Mouse (Mus musculus) liver, adult 2 months (tissue): ENCODE measurements around the gene Hps3. TPM values are rescaled to one million over a fixed set of nuclear protein-coding genes. Genes with fewer than 3 reads are reported as not detected.
A peak's percentile ranks its signal among the peaks of the same experiment; 100 is the strongest.

Source experiments
- DNase-seq: peaks from one replicate; pipeline ENCODE4 v3.0.0-alpha.2; 2011; ENCODE audit warnings: low read depth, low spot score; ENCODE audit errors: extremely low read depth
- H3K27ac ChIP-seq: fragments of 200-500 bp; replicated peaks from 2 replicates; pipeline ENCODE4 v1.5.1; 2012; ENCODE audit warnings: low read depth, mild to moderate bottlenecking, control low read depth, inconsistent platforms, low read length; ENCODE audit not compliant: insufficient read depth
- H3K27me3 ChIP-seq: fragments of 200-500 bp; 2 replicates; pipeline ENCODE4 v1.6.1; 2012; ENCODE audit warnings: mild to moderate bottlenecking, moderate library complexity, low read length, inconsistent platforms; ENCODE audit not compliant: control insufficient read depth, insufficient read depth
- H3K36me3 ChIP-seq: fragments of 200-500 bp; 2 replicates; pipeline ENCODE4 v1.6.1; 2012; ENCODE audit warnings: low read length, inconsistent platforms; ENCODE audit not compliant: control insufficient read depth, insufficient read depth
- H3K4me1 ChIP-seq: fragments of 200-500 bp; 2 replicates; pipeline ENCODE4 v1.6.1; 2011; ENCODE audit warnings: low read length; ENCODE audit not compliant: control insufficient read depth, insufficient read depth
- H3K4me3 ChIP-seq: fragments of 200-500 bp; 2 replicates; pipeline ENCODE4 v1.5.1; 2011; ENCODE audit warnings: low read depth, mild to moderate bottlenecking, control low read depth, low read length, moderate library complexity; ENCODE audit not compliant: insufficient read depth
- H3K79me2 ChIP-seq: fragments of 200-500 bp; 2 replicates; pipeline ENCODE4 v1.6.1; 2012; ENCODE audit warnings: inconsistent platforms, mild to moderate bottlenecking, low read length, moderate library complexity; ENCODE audit not compliant: control insufficient read depth, insufficient read depth
- H3K9ac ChIP-seq: fragments of 200-500 bp; 2 replicates; pipeline ENCODE4 v1.6.1; 2012; ENCODE audit warnings: low read depth, mild to moderate bottlenecking, control low read depth, inconsistent platforms, low read length
- CTCF ChIP-seq: fragments of 200-500 bp; IDR thresholded peaks from 2 replicates; pipeline ENCODE4 v1.5.1; 2011; ENCODE audit warnings: low read depth, low read length, control low read depth
- POLR2A ChIP-seq: fragments of 200-500 bp; IDR thresholded peaks from 2 replicates; pipeline ENCODE4 v1.6.1; 2011; ENCODE audit warnings: low read length, control low read depth; ENCODE audit not compliant: insufficient read depth; ENCODE audit errors: extremely low read depth
- WGBS: fragments of 180-500 bp; shearing (Covaris S2); methylation state at CpG from one replicate; pipeline ENCODE4 v1.1.7; 2018; 5-methylcytosine and 5-hydroxymethylcytosine counted together
- polyA plus RNA-seq: library from polyadenylated mRNA; depleted of rRNA; stranded (reverse); fragments of >200 nt; gene quantifications from 2 replicates; pipeline ENCODE4 v1.2.3, GENCODE M21; 2012
- total RNA-seq: library from RNA; depleted of rRNA; stranded (reverse); fragments of >200 nt; gene quantifications from 2 replicates; pipeline ENCODE4 v1.2.3, GENCODE M21; 2014

Gene Hps3
- total and polyA plus RNA-seq, 2 experiments: 8.6 to 11.7 TPM

- WGBS: 90% methylated on average over 4 of the region's 4 CpGs
- DNase-seq: no peak
- Histone ChIP-seq H3K4me3 (no peak overlapping the region), H3K79me2 (no peaks in the 10 kb centered on the region), H3K27me3 (no peaks in the 10 kb centered on the region), H3K9ac (no peak overlapping the region), H3K27ac (no peak overlapping the region), H3K4me1 (peaks cover 5% of the 10 kb centered on the region; the same call in 1 of the 2 replicates), H3K36me3 (peaks cover 6% of the 10 kb centered on the region)
- TF ChIP-seq CTCF (no peak), POLR2A (no peak)
Measured at GRCm38 (mm10) chr3:20000806-20001205, 34.3 kb downstream of the Hps3 start.

GRCm38 (mm10) chr3:19999551-19999950 lies 35.6 kb downstream of the Hps3 start:
- H3K27ac ChIP-seq: no peak overlapping the region
- H3K9ac ChIP-seq: no peak overlapping the region
- no peaks in the 10 kb centered on the region for H3K27me3 ChIP-seq
- H3K36me3 ChIP-seq: peaks cover 6% of the 10 kb centered on the region
- peaks cover 5% of the 10 kb centered on the region; the same call in 1 of the 2 replicates for H3K4me1 ChIP-seq
- no peak overlapping the region for H3K4me3 ChIP-seq
- WGBS: 90% methylated on average over 2 of the region's 2 CpGs
- TF ChIP-seq CTCF: no peak
- no peak for TF ChIP-seq POLR2A
- no peak for DNase-seq
- H3K79me2 ChIP-seq: no peaks in the 10 kb centered on the region

GRCm38 (mm10) chr3:19992388-19992787 lies 42.7 kb downstream of the Hps3 start:
- no peak for DNase-seq

GRCm38 (mm10) chr3:19990031-19990430 lies 45.1 kb downstream of the Hps3 start:
- H3K36me3 ChIP-seq: peaks cover 46% of the 10 kb centered on the region
- WGBS: 36% methylated on average over 3 of the region's 3 CpGs
- H3K27ac ChIP-seq: 0 out of 2 replicates have a peak overlapping the region, but pooled peaks have one; percentile 23
- peaks cover 3% of the 10 kb centered on the region; the same call in 1 of the 2 replicates for H3K4me1 ChIP-seq
- no peaks in the 10 kb centered on the region for H3K27me3 ChIP-seq
- DNase-seq: no peak
- H3K79me2 ChIP-seq: no peaks in the 10 kb centered on the region
- no peak overlapping the region for H3K9ac ChIP-seq
- TF ChIP-seq POLR2A: no peak
- TF ChIP-seq CTCF: no peak
- no peak overlapping the region for H3K4me3 ChIP-seq

More at GRCm38 (mm10) chr3:19992388-19992787, 42.7 kb downstream of the Hps3 start:
- Histone ChIP-seq H3K27me3 (no peaks in the 10 kb centered on the region), H3K27ac (no peak overlapping the region), H3K4me1 (peaks cover 8% of the 10 kb centered on the region; the same call in 1 of the 2 replicates), H3K79me2 (no peaks in the 10 kb centered on the region), H3K36me3 (peaks cover 30% of the 10 kb centered on the region), H3K9ac (no peak overlapping the region), H3K4me3 (no peak overlapping the region)
- 94% methylated on average over 4 of the region's 4 CpGs for WGBS
- TF ChIP-seq CTCF (no peak), POLR2A (no peak)

GRCm38 (mm10) chr3:19986123-19986522 lies 49.0 kb downstream of the Hps3 start:
- H3K79me2 ChIP-seq: no peaks in the 10 kb centered on the region
- TF ChIP-seq POLR2A: no peak
- no peak for TF ChIP-seq CTCF
- H3K27ac ChIP-seq: no peak overlapping the region
- peaks cover 3% of the 10 kb centered on the region; the same call in 1 of the 2 replicates for H3K4me1 ChIP-seq
- H3K36me3 ChIP-seq: peaks cover 68% of the 10 kb centered on the region
- H3K9ac ChIP-seq: no peak overlapping the region
- no peak overlapping the region for H3K4me3 ChIP-seq
- H3K27me3 ChIP-seq: no peaks in the 10 kb centered on the region
- WGBS: 69% methylated on average over 3 of the region's 3 CpGs
- DNase-seq: no peak

GRCm38 (mm10) chr3:19982846-19983245 lies 52.3 kb downstream of the Hps3 start:
- no peaks in the 10 kb centered on the region for H3K27me3 ChIP-seq
- H3K4me3 ChIP-seq: no peak overlapping the region
- DNase-seq: no peak
- H3K79me2 ChIP-seq: no peaks in the 10 kb centered on the region
- H3K36me3 ChIP-seq: peaks cover 74% of the 10 kb centered on the region
- TF ChIP-seq POLR2A: no peak
- TF ChIP-seq CTCF: no peak
- no peak overlapping the region for H3K27ac ChIP-seq
- H3K9ac ChIP-seq: no peak overlapping the region
- peaks cover 6% of the 10 kb centered on the region; the same call in 1 of the 2 replicates for H3K4me1 ChIP-seq
